Mouse (Mus musculus) CH12.LX (cell line): ENCODE measurements around the gene Ccdc88a. TPM values are rescaled to one million over a fixed set of nuclear protein-coding genes. Genes with fewer than 3 reads are reported as not detected.
A peak's percentile ranks its signal among the peaks of the same experiment; 100 is the strongest.
"Not testable (repeated sequence)": the region's sequence is repeated elsewhere in the genome, so short reads cannot be mapped to it uniquely, and the experiment has no call there.

Experiments used
- DNase-seq: peaks from one replicate; pipeline ENCODE4 v3.0.0-alpha.2; 2013; ENCODE audit errors: extremely low read depth
- H3K27ac ChIP-seq: 2 replicates; pipeline ENCODE4 v1.5.1; 2012; ENCODE audit warnings: low read depth, mild to moderate bottlenecking, control low read depth, moderate library complexity; ENCODE audit not compliant: insufficient read depth
- H3K27me3 ChIP-seq: replicated peaks from 2 replicates; pipeline ENCODE3; 2012; ENCODE audit warnings: inconsistent platforms
- H3K36me3 ChIP-seq, 2 experiments: replicated peaks in 1 of 2; 2 replicates each; pipeline versions ENCODE3 to v1.6.1; 2012; ENCODE audit warnings: inconsistent platforms in 1 of 2, low read length in 1 of 2, mild to moderate bottlenecking in 1 of 2, mixed read lengths in 1 of 2, moderate library complexity in 1 of 2; ENCODE audit not compliant: control insufficient read depth in 1 of 2, insufficient read depth in 1 of 2
- H3K4me1 ChIP-seq, 2 experiments: 2 replicates each; pipeline ENCODE4 v1.6.1; 2012; ENCODE audit warnings: inconsistent platforms in 1 of 2, moderate library complexity in 1 of 2; ENCODE audit not compliant: insufficient read depth in 2 of 2, control insufficient read depth in 1 of 2
- H3K4me2 ChIP-seq: 2 replicates; pipeline ENCODE4 v1.6.1; 2012; ENCODE audit warnings: low read depth, mild to moderate bottlenecking, control low read depth; ENCODE audit not compliant: poor library complexity, insufficient read depth, severe bottlenecking
- H3K4me3 ChIP-seq, 3 experiments: fragments of 150-350 bp in 1 of 3; sonication (generic) in 1 of 3; replicated peaks in 1 of 3; 2 replicates each; pipeline versions ENCODE3 to v1.5.1; 2011 to 2012; ENCODE audit warnings: low read depth in 2 of 3, low read length in 2 of 3, mild to moderate bottlenecking in 2 of 3, moderate library complexity in 2 of 3, control low read depth in 1 of 3, improper control_type of control experiment in 1 of 3, inconsistent platforms in 1 of 3, mixed read lengths in 1 of 3; ENCODE audit not compliant: poor library complexity in 1 of 3
- H3K79me2 ChIP-seq: replicated peaks from 2 replicates; pipeline ENCODE4 v1.6.1; 2012; ENCODE audit warnings: mild to moderate bottlenecking, moderate library complexity; ENCODE audit not compliant: control insufficient read depth, poor library complexity, insufficient read depth, severe bottlenecking; ENCODE audit errors: extremely low read depth
- H3K9ac ChIP-seq: 2 replicates; pipeline ENCODE4 v1.6.1; 2012; ENCODE audit warnings: low read depth, mild to moderate bottlenecking, control low read depth, moderate library complexity; ENCODE audit not compliant: insufficient read depth
- H3K9me3 ChIP-seq: replicated peaks from 2 replicates; pipeline ENCODE3; 2012; ENCODE audit warnings: low read length, inconsistent platforms, mixed read lengths
- CHD2 ChIP-seq: IDR thresholded peaks from 2 replicates; pipeline ENCODE4 v1.6.1; 2011; ENCODE audit warnings: low read length, improper control_type of control experiment
- MXI1 ChIP-seq: IDR thresholded peaks from 2 replicates; pipeline ENCODE4 v1.6.1; 2011; ENCODE audit warnings: mild to moderate bottlenecking, low read depth, low read length, improper control_type of control experiment
- NELFE ChIP-seq: IDR thresholded peaks from 2 replicates; pipeline ENCODE4 v1.6.1; 2011; ENCODE audit warnings: low read depth, low read length, improper control_type of control experiment
- POLR2A ChIP-seq: IDR thresholded peaks from 2 replicates; pipeline ENCODE4 v1.6.1; 2011; ENCODE audit warnings: low read depth, mild to moderate bottlenecking, improper control_type of control experiment, low read length
- POLR2AphosphoS2 ChIP-seq: IDR thresholded peaks from 2 replicates; pipeline ENCODE4 v1.6.1; 2011; ENCODE audit warnings: low read depth, low read length, improper control_type of control experiment
- RAD21 ChIP-seq: IDR thresholded peaks from 2 replicates; pipeline ENCODE4 v1.6.1; 2011; ENCODE audit warnings: low read depth, mild to moderate bottlenecking, low read length, improper control_type of control experiment, moderate library complexity
- SIN3A ChIP-seq: IDR thresholded peaks from 2 replicates; pipeline ENCODE4 v1.6.1; 2012; ENCODE audit warnings: low read length, improper control_type of control experiment, inconsistent platforms
- USF2 ChIP-seq: conservative IDR thresholded peaks from 2 replicates; pipeline ENCODE4 v1.6.1; 2011; ENCODE audit warnings: low read depth, low read length, improper control_type of control experiment
- ZMIZ1 ChIP-seq: IDR thresholded peaks from 2 replicates; pipeline ENCODE4 v1.6.1; 2012; ENCODE audit warnings: low read depth, mild to moderate bottlenecking, inconsistent platforms, low read length, improper control_type of control experiment
- ZNF384 ChIP-seq: IDR thresholded peaks from 2 replicates; pipeline ENCODE4 v1.6.1; 2012; ENCODE audit warnings: low read depth, low read length, improper control_type of control experiment, inconsistent platforms
- dilution Hi-C: fragments of 300-500 bp; cut with MboI; formaldehyde crosslinking; loops from 2 replicates; pipeline ENCODE4 v1.14.3; 2020; ENCODE audit warnings: low sequenced_read_pairs; ENCODE audit not compliant: extremely low pct_unique_long_range_greater_than_20kb, extremely low pct_ligation_motif_present
- in situ Hi-C: fragments of 300-500 bp; cut with MboI; formaldehyde crosslinking; loops from 3 replicates; pipeline ENCODE4 v1.14.3; 2019; ENCODE audit warnings: low sequenced_read_pairs, low pct_ligation_motif_present, low pct_unique_long_range_greater_than_20kb, mixed read lengths
- polyA plus RNA-seq: library from polyadenylated mRNA; unstranded; fragments of >175 nt; gene quantifications from 2 replicates; pipeline ENCODE4 v1.2.1, GENCODE M21; 2012; ENCODE audit warnings: low read depth; ENCODE audit not compliant: insufficient read length
- total RNA-seq, 2 experiments: library from RNA; depleted of rRNA; stranded (reverse); fragments of 300-350 nt in 1 of 2; fragments of >200 nt in 1 of 2; gene quantifications; 2 replicates each; pipeline ENCODE4 v1.2.3; 2012 to 2014

Ccdc88a gene
- total and polyA plus RNA-seq, 3 experiments = 13.7 to 26.1 (median 15.2) TPM

DNA sequence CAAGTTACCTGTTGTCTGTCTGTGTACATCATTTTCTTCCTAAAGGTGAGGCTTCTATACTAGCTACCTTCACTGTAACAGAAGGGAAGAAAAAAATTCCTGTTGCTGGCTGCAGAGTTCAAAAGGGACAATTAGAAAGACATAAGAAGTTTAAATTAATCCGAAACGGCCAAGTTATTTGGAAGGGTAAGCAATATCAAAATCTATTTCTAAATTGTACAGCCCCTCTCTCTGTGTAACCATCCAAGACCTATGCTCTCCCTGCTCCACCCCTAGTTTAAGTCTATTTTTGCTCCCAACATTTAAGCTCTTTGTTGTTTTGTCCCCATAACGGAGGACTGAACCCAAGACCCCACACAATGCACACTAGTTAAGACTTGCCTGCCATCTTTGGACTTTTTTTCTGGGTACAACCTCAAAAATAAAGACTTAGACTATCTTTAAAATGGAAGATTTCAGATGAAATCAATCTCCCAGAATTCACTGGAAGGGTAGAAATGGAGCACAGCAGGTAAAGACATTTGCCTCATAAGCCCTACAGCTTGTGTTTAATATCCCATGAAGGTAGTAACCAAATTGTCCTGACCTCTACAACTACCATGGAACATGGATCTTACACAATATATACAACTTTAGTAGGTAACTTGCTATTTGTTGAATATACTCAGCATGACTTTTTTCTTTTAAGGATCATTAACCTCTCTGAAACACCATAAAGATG, 170.9 kb downstream of the Ccdc88a start:
- dilution Hi-C loops (no loop called here), in situ Hi-C loops (loop anchor here (10.0 to 25.0 kb wide), 2 partner anchors 282 to 340 kb away; no protein-coding TSS in a partner anchor)
- TF ChIP-seq POLR2A = peak; percentile 31; the same call in 1 of the 2 replicates
- peak; percentile 68; the same call in 1 of the 2 replicates for TF ChIP-seq CHD2
- peak; percentile 65 for TF ChIP-seq SIN3A
- TF ChIP-seq POLR2AphosphoS2 = peak; percentile 76; the same call in 1 of the 2 replicates
- peak; percentile 40; the same call in 1 of the 2 replicates for TF ChIP-seq NELFE
- no peak for TF ChIP-seq USF2
- no peak for TF ChIP-seq RAD21
- peak; percentile 70; the same call in 1 of the 2 replicates for TF ChIP-seq ZMIZ1
- no peak for DNase-seq
- H3K36me3 ChIP-seq = peaks cover 37 to 62% of the 10 kb centered on the region in 2 experiments
- no peak overlapping the region for H3K9ac ChIP-seq
- no peak overlapping the region for H3K4me2 ChIP-seq
- H3K27ac ChIP-seq = no peak overlapping the region
- H3K4me1 ChIP-seq = peaks cover 0 to 29% of the 10 kb centered on the region in 2 experiments; a peak in 3 of 4 replicates
- peaks cover 35% of the 10 kb centered on the region for H3K79me2 ChIP-seq
- no peaks in the 10 kb centered on the region for H3K27me3 ChIP-seq
- no peaks in the 10 kb centered on the region for H3K9me3 ChIP-seq
- no peak overlapping the region for H3K4me3 ChIP-seq

GRCm38 (mm10) chr11:29545150-29545752, 171.8 kb downstream of the Ccdc88a start:
- dilution Hi-C loops, H3K9me3 ChIP-seq, H3K27ac ChIP-seq, H3K27me3 ChIP-seq, DNase-seq: not testable (repeated sequence)
- in situ Hi-C loops = loop anchor here (5.0 to 25.0 kb wide), 3 partner anchors 147 to 340 kb away; partner anchors contain the start of gene Rtn4
- H3K4me2 ChIP-seq = peak overlapping the region; percentile 42; the same call in 1 of the 2 replicates
- peaks cover 2 to 32% of the 10 kb centered on the region in 2 experiments; a peak in 3 of 4 replicates for H3K4me1 ChIP-seq
- H3K36me3 ChIP-seq = peaks cover 34 to 54% of the 10 kb centered on the region in 2 experiments
- H3K9ac ChIP-seq = peak overlapping the region; percentile 98
- peaks cover 35% of the 10 kb centered on the region for H3K79me2 ChIP-seq
- peak overlapping the region in 1 of 3 experiments; percentile 34 for H3K4me3 ChIP-seq
- TF ChIP-seq ZNF384 (peak; percentile 40), ZMIZ1 (peak; percentile 72), MXI1 (0 out of 2 replicates have a peak, but pooled peaks have one; percentile 27), CHD2 (peak; percentile 56; the same call in 1 of the 2 replicates), POLR2A (peak; percentile 52; the same call in 1 of the 2 replicates), POLR2AphosphoS2 (peak; percentile 24; the same call in 1 of the 2 replicates)
- TF ChIP-seq, all 38 proteins: peak for 6; not testable (repeated sequence) for 32
